Mouse (Mus musculus) bone marrow, adult 2 months (tissue): ENCODE results near the gene Snx9.

ENCODE experiments used
- CTCF ChIP-seq: fragments of 200-500 bp; IDR thresholded peaks from 2 replicates; pipeline ENCODE4 v1.5.1; 2011; ENCODE audit warnings: low read length, control low read depth; ENCODE audit not compliant: control insufficient read depth, insufficient read depth
- POLR2A ChIP-seq: fragments of 200-500 bp; IDR thresholded peaks from 2 replicates; pipeline ENCODE4 v1.6.1; 2011; ENCODE audit warnings: low read depth, mild to moderate bottlenecking, control low read depth, low read length, borderline replicate concordance; ENCODE audit not compliant: control insufficient read depth

- TF ChIP-seq CTCF (no peak), POLR2A (no peak)
Observed at GRCm38 (mm10) chr17:5901381-5901780, 60.3 kb downstream of the Snx9 start.
